Mouse (Mus musculus) NIH3T3 (cell line): ENCODE measurements around the gene Paqr4.

ENCODE experiments used
- DNase-seq: peaks from one replicate; pipeline ENCODE4 v3.0.0-alpha.2; 2012; ENCODE audit warnings: low read depth

Paqr4 gene

GRCm38 (mm10) chr17:23725477-23725876 is 15.2 kb downstream of the Paqr4 start:
- peak; percentile 39 for DNase-seq

- DNase-seq = no peak
Observed at GRCm38 (mm10) chr17:23722376-23723125, 18.1 kb downstream of the Paqr4 start, which contains the start of gene 1520401A03Rik. Gene 1520401A03Rik, minus strand, starts transcription at chr17:23722783.

GRCm38 (mm10) chr17:23721886-23722285 is 18.8 kb downstream of the Paqr4 start:
- no peak for DNase-seq

- DNase-seq = no peak
Observed at GRCm38 (mm10) chr17:23719455-23719854, 21.2 kb downstream of the Paqr4 start.

GRCm38 (mm10) chr17:23717003-23717402 is 23.7 kb downstream of the Paqr4 start:
- no peak for DNase-seq

- DNase-seq = peak; percentile 90
Observed at GRCm38 (mm10) chr17:23706212-23706611, 34.5 kb downstream of the Paqr4 start.

- DNase-seq = no peak
Observed at GRCm38 (mm10) chr17:23705525-23706104, 35.1 kb downstream of the Paqr4 start.

GRCm38 (mm10) chr17:23704741-23705140 is 35.9 kb downstream of the Paqr4 start:
- peak; percentile 76 for DNase-seq

- no peak for DNase-seq
Observed at GRCm38 (mm10) chr17:23703301-23703700, 37.4 kb downstream of the Paqr4 start.

GRCm38 (mm10) chr17:23700079-23700478 is 40.6 kb downstream of the Paqr4 start:
- DNase-seq = peak; percentile 96

- DNase-seq = peak; percentile 70
Observed at GRCm38 (mm10) chr17:23699131-23700077, 41.3 kb downstream of the Paqr4 start.

GRCm38 (mm10) chr17:23695801-23696200 is 44.9 kb downstream of the Paqr4 start:
- no peak for DNase-seq

GRCm38 (mm10) chr17:23694491-23694890 is 46.2 kb downstream of the Paqr4 start:
- DNase-seq = peak; percentile 66
